Mouse (Mus musculus): Measurements from ENCODE around the gene Pdgfc.

Pdgfc gene

DNA sequence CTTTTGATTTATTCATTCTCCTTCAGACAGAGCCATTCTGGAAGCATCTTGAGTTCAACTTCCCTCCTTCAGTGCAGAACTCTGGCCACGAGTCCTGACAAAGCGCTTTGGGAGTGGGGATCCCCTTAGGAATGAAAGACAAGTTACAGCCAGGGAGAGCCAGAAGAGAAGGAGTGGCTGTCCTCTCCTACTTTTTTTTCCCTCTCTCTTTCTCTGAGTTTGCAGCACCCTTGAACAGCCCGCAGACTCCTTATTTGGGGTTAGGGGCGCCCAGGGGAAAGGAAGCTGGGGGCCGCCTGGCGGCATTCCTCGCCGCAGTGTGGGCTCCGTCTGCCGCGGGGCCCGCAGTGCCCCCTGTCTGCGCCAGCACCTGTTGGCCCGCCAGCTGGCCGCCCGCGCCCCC is at the start of gene Pdgfc:
Gene Pdgfc, plus strand, starts transcription at position 266 of the 403 bp plus-strand sequence.
- no peak for DNase-seq (ENCODE audit: low spot score)

DNA sequence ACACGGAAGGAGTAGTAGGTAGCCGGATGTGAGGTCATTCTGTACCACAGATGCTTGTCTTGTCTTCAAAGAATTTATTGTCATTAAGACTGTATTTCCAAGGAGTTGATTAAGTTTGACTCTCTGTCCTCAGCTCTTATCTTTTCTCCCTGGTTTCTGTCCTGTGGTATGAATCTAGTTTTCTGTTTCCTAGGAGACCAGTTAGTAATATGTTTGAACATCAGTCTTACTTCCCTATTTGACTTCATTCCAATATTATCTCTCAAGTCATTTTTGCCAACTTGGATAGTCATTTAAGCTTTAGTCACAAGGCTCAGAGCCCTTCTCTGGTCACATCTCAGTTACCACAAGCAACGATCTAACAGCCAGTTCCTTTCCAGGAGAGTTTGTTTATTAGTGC is 27.0 kb upstream of the Pdgfc start:
- no peak for DNase-seq (ENCODE audit: low spot score)

DNA sequence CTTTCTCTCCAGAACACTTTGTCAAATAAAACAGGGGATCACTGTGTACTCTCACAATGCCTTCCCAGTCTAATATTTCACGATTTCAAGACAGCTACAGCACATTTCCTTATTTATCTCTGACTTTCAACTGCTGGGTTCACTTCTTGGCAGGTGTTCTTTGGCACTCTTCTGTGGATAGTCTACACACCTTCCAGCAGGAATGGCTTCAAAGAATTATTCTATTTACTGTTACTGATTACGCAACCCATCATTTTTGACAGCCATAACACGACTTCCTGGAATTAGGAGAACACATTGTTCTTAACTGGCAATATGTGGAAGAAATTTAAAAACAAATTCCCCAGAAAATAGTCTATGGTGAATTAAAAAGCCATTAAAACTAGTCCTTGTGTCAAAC is 26.3 kb upstream of the Pdgfc start:
- DNase-seq (ENCODE audit: low spot score): no peak

DNA sequence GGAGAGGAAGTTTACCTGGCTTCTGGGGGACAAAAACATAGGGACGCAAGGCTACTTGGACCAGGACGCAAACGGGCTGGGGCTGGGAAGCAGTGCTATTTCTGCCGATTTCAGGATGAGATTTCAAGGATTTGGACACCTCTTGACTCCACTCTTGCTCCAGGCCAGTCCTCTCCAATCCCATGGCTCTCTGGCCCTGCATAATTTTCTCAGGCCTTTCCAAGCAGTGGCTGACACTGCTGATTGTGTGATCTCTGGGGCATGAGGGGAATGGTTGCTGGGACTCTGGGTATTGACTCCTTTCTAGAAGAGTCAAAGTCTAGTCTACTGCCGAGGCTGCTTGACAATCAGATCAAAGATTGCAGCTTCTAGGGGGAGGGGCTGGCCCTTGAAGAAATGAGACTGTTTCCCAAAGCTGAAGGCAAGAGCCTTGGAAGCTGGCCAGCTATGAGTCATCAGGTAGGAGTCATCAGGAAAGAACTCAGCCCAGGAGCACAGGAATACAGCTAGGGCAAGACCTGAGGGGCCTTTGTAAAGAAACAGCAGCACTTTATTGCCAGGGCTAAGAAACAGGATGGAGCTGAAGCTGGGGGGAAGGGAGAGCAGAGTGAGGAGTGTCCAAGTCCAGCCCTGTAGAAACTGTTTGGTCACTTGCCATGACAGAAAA is 18.7 kb upstream of the Pdgfc start:
- DNase-seq (ENCODE audit: low spot score): no peak

- no peak for DNase-seq (ENCODE audit: low spot score)
Measured at GRCm38 (mm10) chr3:81020064-81020463, 16.2 kb upstream of the Pdgfc start.

- no peak for DNase-seq (ENCODE audit: low spot score)
Measured at GRCm38 (mm10) chr3:81021783-81022182, 14.4 kb upstream of the Pdgfc start.

GRCm38 (mm10) chr3:81022266-81022665 is 13.9 kb upstream of the Pdgfc start:
- no peak for DNase-seq (ENCODE audit: low spot score)

GRCm38 (mm10) chr3:81022845-81023244 is 13.4 kb upstream of the Pdgfc start:
- DNase-seq (ENCODE audit: low spot score): no peak

DNA sequence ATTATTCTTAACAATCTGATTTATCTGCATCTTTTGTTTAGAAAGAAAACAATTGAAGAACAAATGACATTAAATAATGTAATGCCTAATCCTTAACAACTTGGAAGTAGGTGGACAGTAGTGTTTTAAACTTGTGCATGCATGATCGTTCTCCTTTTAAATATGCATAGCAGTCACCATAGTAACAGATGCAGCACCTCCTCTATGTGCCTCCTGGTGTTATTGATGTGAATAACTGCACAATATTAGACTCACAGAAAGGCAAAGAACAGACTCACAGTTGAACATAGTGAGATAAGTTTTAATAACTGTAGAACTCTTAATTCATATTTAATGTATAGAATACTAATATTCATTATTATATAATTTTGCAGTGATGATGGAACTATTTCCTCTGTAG is 12.6 kb upstream of the Pdgfc start:
- DNase-seq (ENCODE audit: low spot score): no peak

DNA sequence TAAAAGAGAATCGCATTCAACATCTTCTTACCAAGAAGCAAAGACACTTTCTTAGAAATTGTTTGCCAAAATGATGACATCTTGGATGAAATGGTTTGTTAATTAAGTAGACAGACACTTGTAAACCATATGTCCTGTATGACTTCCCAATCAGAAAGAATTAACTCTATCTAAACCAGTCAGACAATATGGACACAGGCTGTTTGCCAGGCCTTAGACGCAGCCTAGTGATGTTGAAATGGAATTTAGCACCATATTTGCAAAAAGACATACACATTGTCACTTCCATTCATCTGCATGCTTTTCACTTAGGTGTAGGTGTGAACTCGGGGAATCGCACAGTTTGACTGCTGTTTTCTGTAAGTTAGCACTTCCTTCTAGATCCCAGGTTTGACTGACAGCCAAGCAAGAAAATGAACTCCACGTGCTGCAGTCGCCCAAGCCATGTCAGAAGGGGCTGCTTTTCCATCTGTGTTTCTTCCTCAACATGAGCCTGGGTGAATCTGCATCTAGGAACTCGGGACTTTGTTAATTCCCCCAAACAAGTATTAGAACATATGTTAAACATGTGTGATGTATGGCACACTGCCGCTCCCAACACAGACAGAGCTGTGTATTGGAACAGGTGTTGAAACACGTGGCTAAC is 10.5 kb upstream of the Pdgfc start:
- DNase-seq (ENCODE audit: low spot score): no peak

DNA sequence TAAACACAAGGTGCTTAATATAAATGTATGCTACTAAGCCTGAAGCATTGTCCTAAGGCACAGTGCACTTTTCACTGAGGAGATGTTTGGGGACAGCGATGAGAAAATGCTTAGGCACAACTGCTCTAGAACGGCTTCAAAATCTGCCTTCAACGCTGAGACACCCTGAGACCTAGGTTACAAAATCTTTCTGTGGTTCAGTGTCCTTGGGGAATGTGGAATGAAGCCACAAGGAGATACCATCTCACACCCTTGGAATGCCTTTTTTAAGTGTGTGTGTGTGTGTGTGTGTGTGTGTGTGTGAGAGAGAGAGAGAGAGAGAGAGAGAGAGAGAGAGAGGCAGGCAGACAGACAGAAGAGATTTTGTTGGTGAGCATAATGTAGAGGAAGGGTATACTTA is 7.9 kb upstream of the Pdgfc start:
- DNase-seq (ENCODE audit: low spot score): no peak

- DNase-seq (ENCODE audit: low spot score): no peak
Measured at GRCm38 (mm10) chr3:81029321-81029720, 6.9 kb upstream of the Pdgfc start.

- no peak for DNase-seq (ENCODE audit: low spot score)
Measured at GRCm38 (mm10) chr3:81029909-81030308, 6.3 kb upstream of the Pdgfc start.

DNA sequence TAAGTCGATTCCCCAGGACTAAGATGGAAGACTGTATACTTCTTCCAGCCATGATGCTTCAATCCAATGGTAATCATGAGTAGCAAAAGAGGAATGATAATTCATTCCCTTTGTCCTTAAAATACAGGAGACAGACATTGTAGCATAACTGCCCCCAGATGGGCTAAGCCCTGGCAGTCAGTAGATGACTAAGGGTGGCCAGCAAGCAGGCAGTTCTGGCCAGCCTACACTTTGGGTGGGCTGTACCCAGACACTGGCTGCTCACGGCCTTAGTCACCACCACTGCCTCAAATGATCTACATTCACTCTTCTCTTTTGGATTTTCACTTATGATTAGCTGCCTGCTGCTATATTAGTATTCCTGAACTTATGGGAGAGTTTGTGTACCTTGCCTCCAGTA is 5.9 kb upstream of the Pdgfc start:
- DNase-seq (ENCODE audit: low spot score): no peak

GRCm38 (mm10) chr3:81032014-81032413 is 4.2 kb upstream of the Pdgfc start:
- DNase-seq (ENCODE audit: low spot score): no peak

- no peak for DNase-seq (ENCODE audit: low spot score)
Measured at GRCm38 (mm10) chr3:81034336-81035102, 1.7 kb upstream of the Pdgfc start.

- DNase-seq (ENCODE audit: low spot score): no peak
Measured at GRCm38 (mm10) chr3:81036554-81037311, 517 bp downstream of the Pdgfc start.

DNA sequence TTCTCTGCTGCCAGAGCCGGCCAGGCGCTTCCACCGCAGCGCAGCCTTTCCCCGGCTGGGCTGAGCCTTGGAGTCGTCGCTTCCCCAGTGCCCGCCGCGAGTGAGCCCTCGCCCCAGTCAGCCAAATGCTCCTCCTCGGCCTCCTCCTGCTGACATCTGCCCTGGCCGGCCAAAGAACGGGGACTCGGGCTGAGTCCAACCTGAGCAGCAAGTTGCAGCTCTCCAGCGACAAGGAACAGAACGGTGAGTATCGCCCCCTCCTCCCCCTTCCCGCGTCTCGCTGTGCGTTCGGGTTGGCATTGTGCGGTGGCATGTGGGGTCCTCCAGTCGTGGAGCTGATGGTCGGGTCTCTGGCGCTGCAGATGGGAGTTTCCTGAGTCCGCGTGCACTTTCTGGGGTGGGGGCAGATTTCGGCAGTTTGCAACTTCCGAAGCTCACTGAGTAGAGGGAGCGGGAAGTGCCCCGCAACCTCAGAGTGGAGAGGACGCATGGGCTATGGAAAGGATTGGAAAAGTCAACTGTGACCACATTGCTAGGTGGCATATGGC is 1.2 kb downstream of the Pdgfc start:
- no peak for DNase-seq (ENCODE audit: low spot score)

DNA sequence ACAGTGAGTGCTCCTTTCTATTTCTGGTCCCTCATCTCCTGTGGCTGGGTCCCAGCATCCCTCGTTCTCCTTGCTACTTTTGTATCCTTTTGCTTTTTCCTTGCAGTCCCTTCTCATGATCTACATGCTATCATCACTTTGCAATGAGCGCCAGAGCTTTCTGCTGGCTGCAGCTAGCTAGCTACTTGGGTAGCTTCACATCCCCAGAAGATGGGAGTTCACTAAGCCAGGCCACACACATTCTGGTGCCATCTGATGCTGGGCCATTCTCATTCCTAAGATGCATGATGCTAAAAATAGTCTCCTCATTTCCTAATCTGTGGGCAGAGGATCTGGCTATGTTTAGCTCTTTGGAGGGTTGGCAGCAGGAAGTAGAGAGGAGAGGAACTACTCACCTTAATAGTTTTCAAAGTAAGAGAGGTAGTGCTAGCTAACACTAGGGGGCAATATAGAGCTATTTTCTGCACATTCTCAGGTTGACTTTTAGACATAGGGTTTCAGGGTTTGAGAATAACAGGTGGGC is 3.0 kb downstream of the Pdgfc start:
- peak; percentile 1 for DNase-seq (ENCODE audit: low spot score)

- no peak for DNase-seq (ENCODE audit: low spot score)
Measured at GRCm38 (mm10) chr3:81044653-81045343, 8.6 kb downstream of the Pdgfc start.

- DNase-seq (ENCODE audit: low spot score): no peak
Measured at GRCm38 (mm10) chr3:81045344-81046050, 9.3 kb downstream of the Pdgfc start.

Measured in T-cell, adult 2 months (primary cell).